Mouse (Mus musculus) heart, postnatal 10 days (tissue): ENCODE measurements around the gene Pik3ca. TPM values are rescaled to one million over a fixed set of nuclear protein-coding genes. Genes with fewer than 3 reads are reported as not detected.

Experiments
- total RNA-seq, 2 experiments: library from RNA; stranded (reverse); gene quantifications; 2 replicates each; pipeline ENCODE4 v1.2.3; 2021

Pik3ca gene
- total RNA-seq, 2 experiments from 2014 or later = 48.6 to 57.2 TPM

Other genes starting within 250 kb of the Pik3ca start
- gene Zmat3, start 31.7 kb upstream of the Pik3ca start, total RNA-seq = 10 to 100 TPM; 11.2 to 12.1 TPM
- under 1 TPM; 0.20 to 0.55 TPM for gene Kcnmb3, start 94.6 kb downstream of the Pik3ca start, total RNA-seq
- 10 to 100 TPM; 24.0 to 30.2 TPM for gene Zfp639, start 112.6 kb downstream of the Pik3ca start, total RNA-seq
- 100 to 1,000 TPM; 326 to 361 TPM for gene Mfn1, start 131.8 kb downstream of the Pik3ca start, total RNA-seq
- gene Gnb4, start 218.9 kb downstream of the Pik3ca start, total RNA-seq = 10 to 100 TPM; 39.9 to 40.4 TPM